Mouse (Mus musculus): ENCODE results near the gene Nwd2. TPM values are rescaled to one million over a fixed set of nuclear protein-coding genes. Genes with fewer than 3 reads are reported as not detected.

Gene Nwd2
- polyA plus RNA-seq, 2 experiments from 2014 or later, result 0.17 TPM; not detected in 1

GRCm38 (mm10) chr5:63828380-63829185, 179.7 kb downstream of the Nwd2 start:
- ATAC-seq, result no peak

GRCm38 (mm10) chr5:63831054-63831453, 182.2 kb downstream of the Nwd2 start:
- no peak for ATAC-seq

GRCm38 (mm10) chr5:63833955-63834354, 185.1 kb downstream of the Nwd2 start:
- no peak for ATAC-seq

- ATAC-seq, result no peak
Observed at GRCm38 (mm10) chr5:63834435-63834834, 185.5 kb downstream of the Nwd2 start.

GRCm38 (mm10) chr5:63837115-63837514, 188.2 kb downstream of the Nwd2 start:
- no peak for ATAC-seq

GRCm38 (mm10) chr5:63837851-63838250, 188.9 kb downstream of the Nwd2 start:
- ATAC-seq, result no peak

- no peak for ATAC-seq
Observed at GRCm38 (mm10) chr5:63839801-63840416, 191.0 kb downstream of the Nwd2 start.

- ATAC-seq, result no peak
Observed at GRCm38 (mm10) chr5:63847080-63847479, 198.2 kb downstream of the Nwd2 start.

GRCm38 (mm10) chr5:63847541-63848226, 198.8 kb downstream of the Nwd2 start:
- no peak for ATAC-seq

- no peak for ATAC-seq
Observed at GRCm38 (mm10) chr5:63858901-63859300, 210.0 kb downstream of the Nwd2 start.

Other genes starting within 250 kb of the Nwd2 start
- not detected for gene 0610040J01Rik, start 163.3 kb downstream of the Nwd2 start, polyA plus RNA-seq (2017; shearing (Covaris generic))

Measured in activated CD4-positive, CD25-positive, alpha-beta regulatory T cell, adult 4 months (primary cell).